Mouse (Mus musculus) midbrain, embryonic 11.5 days (tissue): ENCODE data around the gene Pbx1. TPM values are rescaled to one million over a fixed set of nuclear protein-coding genes. Genes with fewer than 3 reads are reported as not detected.
"Not testable (repeated sequence)": the region's sequence is repeated elsewhere in the genome, so short reads cannot be mapped to it uniquely, and the experiment has no call there.

Source experiments
- ATAC-seq: fragments of 200-750 bp; cut with Nextera tagmentation; 2 replicates; pipeline ENCODE4 v1.8.0; 2017; ENCODE audit warnings: moderate TSS enrichment, moderate library complexity; ENCODE audit not compliant: low FRiP score
- DNase-seq: peaks from one replicate; pipeline ENCODE4 v3.0.0; 2015; ENCODE audit warnings: low spot score; ENCODE audit errors: missing footprints
- H3K27ac ChIP-seq: fragments of 300-500 bp; sonication (generic); 2 replicates; pipeline ENCODE4 v1.5.1; 2014; ENCODE audit warnings: low read depth, low read length
- H3K27me3 ChIP-seq: fragments of 300-500 bp; sonication (generic); 2 replicates; pipeline ENCODE4 v1.6.1; 2014; ENCODE audit warnings: mild to moderate bottlenecking, low read length, moderate library complexity, mixed read lengths; ENCODE audit not compliant: control insufficient read depth, insufficient read depth
- H3K36me3 ChIP-seq: fragments of 300-500 bp; sonication (generic); 2 replicates; pipeline ENCODE4 v1.6.1; 2014; ENCODE audit warnings: mild to moderate bottlenecking, low read length, moderate library complexity, mixed read lengths; ENCODE audit not compliant: control insufficient read depth, insufficient read depth
- H3K4me1 ChIP-seq: fragments of 300-500 bp; sonication (generic); 2 replicates; pipeline ENCODE4 v1.6.1; 2014; ENCODE audit warnings: low read length; ENCODE audit not compliant: control insufficient read depth, insufficient read depth
- H3K4me2 ChIP-seq: fragments of 300-500 bp; sonication (generic); 2 replicates; pipeline ENCODE4 v1.6.1; 2014; ENCODE audit warnings: mild to moderate bottlenecking, moderate library complexity
- H3K4me3 ChIP-seq: fragments of 300-500 bp; sonication (generic); 2 replicates; pipeline ENCODE4 v1.5.1; 2014; ENCODE audit warnings: low read depth, low read length
- H3K9ac ChIP-seq: fragments of 300-500 bp; sonication (generic); 2 replicates; pipeline ENCODE4 v1.6.1; 2014; ENCODE audit warnings: low read length
- H3K9me3 ChIP-seq: fragments of 300-500 bp; sonication (generic); 2 replicates; pipeline ENCODE4 v1.6.1; 2016; ENCODE audit warnings: low read length; ENCODE audit not compliant: control insufficient read depth
- WGBS: fragments of 180-500 bp; shearing (Covaris S2); extraction: QIAGEN DNeasy Blood & Tissue Kit; methylation state at CpG from one replicate; pipeline ENCODE4 v1.1.7; 2014; 5-methylcytosine and 5-hydroxymethylcytosine counted together
- polyA plus RNA-seq: library from polyadenylated mRNA; unstranded; fragments of >200 nt; fragmentation: Nextera tagmentation; extraction: Ambion mirVana; gene quantifications from 2 replicates; pipeline ENCODE4 v1.2.1, GENCODE M21; 2014

Pbx1 gene
- polyA plus RNA-seq = 49.3 and 57.3 TPM in 2 replicates

DNA sequence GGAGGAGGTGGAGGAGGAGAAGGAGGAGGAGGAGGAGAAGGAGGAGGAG, at the start of gene Pbx1:
Gene Pbx1 (minus strand): TSS at position 39 of the 49 bp plus-strand sequence.
- DNase-seq, H3K36me3 ChIP-seq, H3K9me3 ChIP-seq, ATAC-seq, H3K27me3 ChIP-seq: not testable (repeated sequence)
- Histone ChIP-seq H3K4me1 (peaks cover 14% of the 10 kb centered on the region), H3K27ac (peak within 1 kb of the TSS; percentile 98), H3K9ac (peak within 1 kb of the TSS; percentile 90), H3K4me3 (peak within 1 kb of the TSS; percentile 68), H3K4me2 (peak within 1 kb of the TSS; percentile 81)

DNA sequence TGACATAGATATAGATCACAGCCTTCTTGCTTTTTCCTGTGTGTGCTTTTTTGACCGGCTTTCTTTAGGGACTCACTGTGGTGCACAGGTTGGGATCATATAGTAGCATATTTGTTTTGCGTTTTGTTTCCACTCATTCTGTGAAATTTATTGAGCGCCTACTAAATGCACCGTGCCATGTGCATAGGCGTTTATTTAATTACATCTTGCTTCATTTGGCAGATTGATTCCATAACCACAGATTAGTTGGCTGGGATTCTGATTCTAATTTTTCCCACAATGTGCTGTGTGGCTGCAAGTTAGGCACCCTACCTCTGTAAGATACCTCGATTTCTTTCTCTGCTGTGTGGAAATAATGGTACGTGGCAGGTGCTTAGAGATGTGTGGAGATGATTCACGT, 47.6 kb upstream of the Pbx1 start:
- H3K27me3 ChIP-seq = no peaks in the 10 kb centered on the region
- H3K4me2 ChIP-seq = no peak overlapping the region
- no peak overlapping the region for H3K9ac ChIP-seq
- H3K4me1 ChIP-seq = peaks cover 23% of the 10 kb centered on the region
- H3K36me3 ChIP-seq = no peaks in the 10 kb centered on the region
- H3K9me3 ChIP-seq = no peaks in the 10 kb centered on the region
- no peak overlapping the region for H3K27ac ChIP-seq
- H3K4me3 ChIP-seq = no peak overlapping the region
- DNase-seq (no peak), ATAC-seq (no peak)
- 91% methylated on average over 8 of the region's 8 CpGs for WGBS

DNA sequence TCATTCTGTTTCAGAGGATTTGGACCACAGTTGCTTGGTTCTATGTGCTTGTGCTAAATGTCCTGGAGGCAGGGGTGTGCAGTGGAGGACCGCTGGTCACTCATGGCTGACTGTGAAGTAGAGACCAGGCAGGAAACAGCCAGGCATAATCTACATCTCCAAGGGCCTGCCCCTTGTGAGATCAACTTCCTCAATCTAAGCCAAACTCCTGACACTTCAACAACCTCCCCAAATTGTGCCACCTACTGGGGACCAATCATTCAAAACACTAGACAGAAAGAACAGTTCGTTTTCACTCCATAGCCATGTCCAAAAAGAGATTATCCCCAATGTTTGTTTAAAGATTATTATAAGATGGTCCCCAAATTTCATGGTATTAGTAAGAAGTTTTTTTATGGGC, 46.8 kb upstream of the Pbx1 start:
- H3K36me3 ChIP-seq = no peaks in the 10 kb centered on the region
- whole genome bisulfite sequencing = 72% methylated on average over 2 of the region's 2 CpGs
- no peaks in the 10 kb centered on the region for H3K9me3 ChIP-seq
- no peak overlapping the region for H3K27ac ChIP-seq
- H3K4me2 ChIP-seq = no peak overlapping the region
- no peak overlapping the region for H3K4me3 ChIP-seq
- H3K27me3 ChIP-seq = no peaks in the 10 kb centered on the region
- DNase-seq (peak; percentile 45), ATAC-seq (no peak)
- H3K9ac ChIP-seq = no peak overlapping the region
- peaks cover 31% of the 10 kb centered on the region for H3K4me1 ChIP-seq

DNA sequence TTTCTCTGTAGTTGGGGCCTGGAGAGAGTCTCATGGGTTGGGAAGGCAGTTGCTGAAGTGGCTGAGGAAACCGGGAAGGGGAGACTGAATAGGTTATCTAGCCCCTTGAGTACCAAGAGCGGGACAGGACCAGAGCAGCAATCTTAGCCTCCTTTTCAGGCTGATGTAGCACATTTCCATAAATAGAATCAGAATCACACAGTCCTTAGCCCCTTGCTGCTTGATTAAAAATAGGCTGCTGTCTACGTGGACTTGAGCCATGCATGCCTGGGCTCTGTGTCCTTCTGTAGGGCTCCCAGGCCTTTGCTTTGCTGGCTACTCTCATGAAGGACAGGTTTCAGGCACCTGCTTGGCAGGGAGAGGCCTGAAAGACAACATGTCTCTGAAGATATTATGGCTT, 44.8 kb upstream of the Pbx1 start:
- no peak for DNase-seq
- H3K36me3 ChIP-seq = no peaks in the 10 kb centered on the region
- no peaks in the 10 kb centered on the region for H3K9me3 ChIP-seq
- no peak overlapping the region for H3K9ac ChIP-seq
- no peak for ATAC-seq
- no peaks in the 10 kb centered on the region for H3K27me3 ChIP-seq
- peak overlapping the region; percentile 36; the same call in 1 of the 2 replicates for H3K27ac ChIP-seq
- peaks cover 42% of the 10 kb centered on the region for H3K4me1 ChIP-seq
- H3K4me2 ChIP-seq = no peak overlapping the region
- no peak overlapping the region for H3K4me3 ChIP-seq
- WGBS = 49% methylated on average over 3 of the region's 3 CpGs

DNA sequence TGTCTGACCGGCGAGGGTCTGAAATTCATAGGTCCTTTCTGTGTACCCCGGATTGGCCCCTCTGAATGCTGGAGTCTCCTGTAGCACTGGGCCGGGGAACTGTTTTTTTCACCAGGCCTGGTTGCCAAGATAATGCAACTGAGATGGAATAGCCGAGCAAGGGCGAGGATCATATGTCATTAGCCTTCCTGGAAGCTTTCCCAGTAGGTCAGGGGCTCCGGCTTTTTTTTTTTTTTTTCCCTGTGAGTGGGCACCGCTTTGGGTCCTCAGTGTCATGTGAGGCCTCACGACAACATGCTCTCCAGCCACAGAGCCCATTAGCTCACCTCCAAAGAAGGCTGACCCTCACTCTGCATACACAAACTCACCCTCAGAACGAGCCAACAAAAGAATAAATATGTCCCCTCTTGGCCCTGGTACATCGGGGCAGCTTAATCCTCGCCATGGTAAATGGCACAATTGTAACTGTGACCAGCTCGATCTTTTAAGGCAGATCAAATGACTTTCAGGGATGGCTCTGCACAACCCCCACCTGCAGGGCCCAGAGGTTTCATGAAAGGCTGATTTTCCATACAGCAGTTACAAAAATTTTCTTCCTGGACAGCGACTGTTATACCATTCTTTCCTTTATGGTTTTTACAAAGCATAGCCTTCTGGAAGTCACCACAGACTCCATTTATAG, 44.3 kb upstream of the Pbx1 start:
- Histone ChIP-seq H3K27me3 (no peaks in the 10 kb centered on the region), H3K27ac (peak overlapping the region; percentile 36), H3K4me2 (no peak overlapping the region), H3K4me3 (no peak overlapping the region), H3K36me3 (no peaks in the 10 kb centered on the region), H3K9ac (no peak overlapping the region), H3K9me3 (no peaks in the 10 kb centered on the region), H3K4me1 (peaks cover 42% of the 10 kb centered on the region)
- 49% methylated on average over 14 of the region's 14 CpGs for WGBS
- ATAC-seq (no peak), DNase-seq (peak; percentile 88)

DNA sequence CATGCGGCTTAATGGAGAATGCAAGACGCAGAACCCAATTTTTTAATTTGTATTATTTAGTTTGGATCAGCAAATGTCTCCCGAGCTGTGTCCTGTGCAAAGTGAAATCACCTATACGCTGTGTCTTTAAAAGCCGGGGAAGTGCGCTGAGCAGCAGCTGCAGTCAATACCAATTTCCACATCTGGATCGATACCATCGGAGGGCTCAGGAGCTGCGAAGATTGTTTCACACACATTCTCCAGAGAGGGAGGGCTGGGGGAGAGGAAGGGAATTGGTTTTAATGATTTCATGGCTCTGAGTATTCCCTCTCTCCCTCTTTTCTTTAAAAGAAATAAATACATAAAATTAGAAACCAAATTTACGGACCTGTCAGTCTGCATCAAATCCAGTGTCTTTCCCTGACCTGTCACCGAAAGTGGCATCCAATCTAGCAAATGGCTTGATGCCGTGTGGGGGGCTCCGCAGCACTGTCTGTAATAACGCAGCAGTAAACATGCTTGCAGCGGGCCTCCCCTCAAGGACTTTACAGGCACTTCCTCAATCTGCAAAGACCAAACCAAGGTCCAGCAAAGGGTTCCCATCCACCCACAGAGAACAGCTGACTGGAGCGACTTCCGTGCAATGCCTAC, 43.6 kb upstream of the Pbx1 start:
- H3K4me1 ChIP-seq = peaks cover 42% of the 10 kb centered on the region
- no peak; the same call in 1 of the 2 replicates for ATAC-seq
- no peak overlapping the region for H3K9ac ChIP-seq
- no peak overlapping the region for H3K4me2 ChIP-seq
- H3K9me3 ChIP-seq = no peaks in the 10 kb centered on the region
- no peak overlapping the region for H3K4me3 ChIP-seq
- peak overlapping the region; percentile 36; the same call in 1 of the 2 replicates for H3K27ac ChIP-seq
- no peaks in the 10 kb centered on the region for H3K36me3 ChIP-seq
- H3K27me3 ChIP-seq = no peaks in the 10 kb centered on the region
- peak; percentile 87 for DNase-seq
- 86% methylated on average over 17 of the region's 17 CpGs for WGBS

DNA sequence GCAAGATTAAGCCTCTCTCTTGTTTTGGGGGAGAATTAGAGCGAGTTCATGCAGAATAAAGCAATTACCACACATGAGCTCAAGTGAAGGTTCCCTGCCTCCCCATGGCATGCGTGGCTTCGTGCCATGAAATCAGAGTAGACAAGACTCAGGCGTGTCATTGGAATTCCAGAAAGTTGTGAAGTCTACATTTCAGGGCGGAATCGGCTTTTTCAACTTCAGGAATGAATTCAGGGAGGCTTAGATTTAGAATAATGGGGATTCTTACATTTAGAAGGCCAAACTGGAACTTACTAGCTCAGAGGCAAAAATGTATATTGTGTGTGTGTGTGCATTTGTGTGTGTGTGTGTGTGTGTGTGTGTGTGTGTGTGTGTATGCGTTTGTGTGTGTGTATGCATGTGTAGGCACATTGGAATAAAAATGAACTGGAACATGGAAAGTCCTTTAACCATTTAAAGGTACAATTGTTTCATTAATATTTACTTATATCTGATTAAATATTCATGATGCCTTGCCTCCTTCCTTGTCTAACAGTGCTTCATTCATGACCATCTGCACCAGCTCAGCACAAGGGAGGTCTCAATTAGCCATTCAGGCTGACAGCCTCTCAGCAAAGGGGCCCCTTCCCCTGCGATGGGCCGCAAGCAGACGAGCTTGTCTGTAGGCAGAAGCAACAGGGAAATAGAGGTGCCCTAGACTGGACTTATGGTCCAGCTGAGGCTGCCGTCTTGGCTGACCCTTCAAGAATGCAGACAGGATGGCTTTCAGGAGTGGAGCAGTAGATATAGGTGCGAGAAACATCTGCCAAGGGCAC, 41.4 kb upstream of the Pbx1 start:
- Histone ChIP-seq H3K27ac (peak overlapping the region; percentile 30; the same call in 1 of the 2 replicates), H3K4me2 (peak overlapping the region; percentile 24), H3K4me3 (no peak overlapping the region), H3K9me3 (no peaks in the 10 kb centered on the region), H3K9ac (no peak overlapping the region), H3K4me1 (peaks cover 42% of the 10 kb centered on the region), H3K36me3 (no peaks in the 10 kb centered on the region), H3K27me3 (no peaks in the 10 kb centered on the region)
- 30% methylated on average over 12 of the region's 12 CpGs for WGBS
- DNase-seq (peak; percentile 91), ATAC-seq (peak; percentile 97)

DNA sequence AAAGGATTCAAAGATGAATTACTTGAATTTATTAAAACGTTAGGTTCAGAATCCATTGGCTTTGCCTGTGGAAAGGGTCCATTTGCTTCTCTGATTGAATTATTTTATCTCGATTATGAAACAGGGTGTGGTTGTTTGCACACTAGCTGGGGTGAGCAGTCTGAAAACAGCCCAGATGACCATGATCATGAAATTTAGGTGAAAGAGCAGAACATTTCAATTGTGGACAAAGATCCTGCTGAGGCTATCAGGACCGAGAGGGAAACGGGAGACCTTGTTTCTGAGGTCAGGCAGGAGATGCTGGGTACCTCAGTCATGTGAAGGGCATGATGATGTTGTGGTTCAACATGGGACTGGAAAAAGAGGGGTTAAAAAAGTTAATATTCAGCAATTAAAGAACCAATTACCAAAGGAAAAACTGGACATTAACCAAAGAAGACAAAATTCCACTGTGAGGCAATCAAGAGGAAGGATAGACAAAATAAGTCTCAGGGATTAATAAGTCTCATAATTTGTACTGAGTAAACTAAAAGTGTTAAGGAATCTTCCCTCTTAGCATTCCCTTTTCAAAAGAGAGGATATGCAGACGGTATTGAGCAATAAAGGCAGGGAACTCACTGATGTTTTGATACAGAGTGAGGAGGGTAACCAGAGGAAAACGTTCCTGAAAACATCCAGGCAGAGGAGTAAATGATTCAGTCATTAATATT, 40.6 kb upstream of the Pbx1 start:
- no peaks in the 10 kb centered on the region for H3K27me3 ChIP-seq
- no peak; the same call in 1 of the 2 replicates for ATAC-seq
- no peaks in the 10 kb centered on the region for H3K36me3 ChIP-seq
- H3K4me1 ChIP-seq = peaks cover 42% of the 10 kb centered on the region
- H3K9ac ChIP-seq = no peak overlapping the region
- H3K4me3 ChIP-seq = no peak overlapping the region
- WGBS = 60% methylated on average over 6 of the region's 6 CpGs
- peak overlapping the region; percentile 12; the same call in 1 of the 2 replicates for H3K27ac ChIP-seq
- no peaks in the 10 kb centered on the region for H3K9me3 ChIP-seq
- H3K4me2 ChIP-seq = no peak overlapping the region
- no peak for DNase-seq

DNA sequence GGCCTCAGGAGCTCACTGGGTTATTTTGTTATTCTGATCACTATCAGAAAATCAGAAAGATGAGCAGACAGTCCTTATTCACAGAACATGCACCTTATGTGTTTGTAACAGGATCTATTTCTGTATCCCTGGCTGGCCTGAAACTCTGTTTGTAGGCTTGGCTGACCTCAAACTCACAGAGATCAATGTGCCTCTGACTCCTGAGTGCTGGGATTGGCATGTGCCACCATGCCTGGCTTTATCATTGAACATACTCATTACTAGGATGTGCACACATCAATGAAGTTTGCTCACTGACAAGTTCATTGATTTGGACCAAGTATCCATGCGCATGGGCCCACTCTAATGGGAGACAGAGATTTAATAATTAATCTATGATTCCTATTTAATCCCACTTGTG, 27.4 kb upstream of the Pbx1 start:
- no peaks in the 10 kb centered on the region for H3K9me3 ChIP-seq
- ATAC-seq = no peak
- no peaks in the 10 kb centered on the region for H3K36me3 ChIP-seq
- no peak overlapping the region for H3K27ac ChIP-seq
- H3K4me3 ChIP-seq = no peak overlapping the region
- H3K27me3 ChIP-seq = no peaks in the 10 kb centered on the region
- H3K9ac ChIP-seq = no peak overlapping the region
- DNase-seq = no peak
- H3K4me1 ChIP-seq = no peaks in the 10 kb centered on the region
- H3K4me2 ChIP-seq = no peak overlapping the region
- WGBS = 98% methylated on average over 1 of the region's 1 CpGs
